Mouse (Mus musculus): ENCODE data around the gene Ppcs. TPM values are rescaled to one million over a fixed set of nuclear protein-coding genes. Genes with fewer than 3 reads are reported as not detected.

The Ppcs gene
- 28.1 and 34.0 TPM in 2 replicates for polyA plus RNA-seq (2015; fragmentation: Nextera tagmentation; extraction: Ambion mirVana)

GRCm38 (mm10) chr4:119422294-119422964 is at the start of gene Ppcs, which contains the start of gene Zmynd12:
Gene Ppcs, minus strand, starts transcription at chr4:119422420.
Gene Zmynd12, plus strand, starts transcription at chr4:119422814.

GRCm38 (mm10) chr4:119415072-119415753 is 7.0 kb downstream of the Ppcs start, which contains the start of gene Ccdc30:
Gene Ccdc30, minus strand, starts transcription at chr4:119415521.

Other genes with a start within 250 kb of the Ppcs start
- 3.4 and 3.7 TPM in 2 replicates for gene Zfp691, start 248.2 kb downstream of the Ppcs start, polyA plus RNA-seq (2015; fragmentation: Nextera tagmentation; extraction: Ambion mirVana)
- gene Ermap, start 232.4 kb downstream of the Ppcs start, polyA plus RNA-seq (2015; fragmentation: Nextera tagmentation; extraction: Ambion mirVana), result 0.43 and 0.82 TPM in 2 replicates
- gene Svbp, start 227.1 kb downstream of the Ppcs start, polyA plus RNA-seq (2015; fragmentation: Nextera tagmentation; extraction: Ambion mirVana), result 176 and 177 TPM in 2 replicates
- 0.13 and 0.41 TPM in 2 replicates for gene Tmem269, start 204.2 kb downstream of the Ppcs start, polyA plus RNA-seq (2015; fragmentation: Nextera tagmentation; extraction: Ambion mirVana)
- gene AU022252, start 189.7 kb downstream of the Ppcs start, polyA plus RNA-seq (2015; fragmentation: Nextera tagmentation; extraction: Ambion mirVana), result 19.6 and 25.0 TPM in 2 replicates
- 12.8 and 13.9 TPM in 2 replicates for gene P3h1, start 189.5 kb downstream of the Ppcs start, polyA plus RNA-seq (2015; fragmentation: Nextera tagmentation; extraction: Ambion mirVana)
- gene Cldn19, start 167.0 kb downstream of the Ppcs start, polyA plus RNA-seq (2015; fragmentation: Nextera tagmentation; extraction: Ambion mirVana), result 5.6 and 6.3 TPM in 2 replicates
- 978 and 1,085 TPM in 2 replicates for gene Ybx1, start 127.8 kb downstream of the Ppcs start, polyA plus RNA-seq (2015; fragmentation: Nextera tagmentation; extraction: Ambion mirVana)
- 42.3 and 44.7 TPM in 2 replicates for gene Ppih, start 101.9 kb downstream of the Ppcs start, polyA plus RNA-seq (2015; fragmentation: Nextera tagmentation; extraction: Ambion mirVana)
- gene Ccdc30, start 6.9 kb downstream of the Ppcs start, polyA plus RNA-seq (2015; fragmentation: Nextera tagmentation; extraction: Ambion mirVana), result 21.9 and 24.6 TPM in 2 replicates
- gene Zmynd12, start 394 bp upstream of the Ppcs start, polyA plus RNA-seq (2015; fragmentation: Nextera tagmentation; extraction: Ambion mirVana), result 0.40 and 0.64 TPM in 2 replicates
- gene Rimkla, start 70.2 kb upstream of the Ppcs start, polyA plus RNA-seq (2015; fragmentation: Nextera tagmentation; extraction: Ambion mirVana), result 24.0 and 28.1 TPM in 2 replicates
- gene Foxj3, start 114.6 kb upstream of the Ppcs start, polyA plus RNA-seq (2015; fragmentation: Nextera tagmentation; extraction: Ambion mirVana), result 19.8 and 20.1 TPM in 2 replicates
- gene Frg2f1, start 117.1 kb upstream of the Ppcs start, polyA plus RNA-seq (2015; fragmentation: Nextera tagmentation; extraction: Ambion mirVana), result 13.7 and 14.6 TPM in 2 replicates
- not detected in 2 replicates for gene Guca2a, start 215.3 kb upstream of the Ppcs start, polyA plus RNA-seq (2015; fragmentation: Nextera tagmentation; extraction: Ambion mirVana)
- gene Guca2b, start 236.5 kb upstream of the Ppcs start, polyA plus RNA-seq (2015; fragmentation: Nextera tagmentation; extraction: Ambion mirVana), result not detected in 2 replicates

All from neural tube, postnatal 0 days (tissue).